Mouse (Mus musculus): ENCODE data around the gene Gpi1. TPM values are rescaled to one million over a fixed set of nuclear protein-coding genes. Genes with fewer than 3 reads are reported as not detected.

The Gpi1 gene
- polyA plus RNA-seq (2014; fragmentation: Nextera tagmentation; extraction: Ambion mirVana): 798 and 824 TPM in 2 replicates

- no peaks in the 10 kb centered on the region for H3K9me3 ChIP-seq (replicated peaks; ENCODE audit: control insufficient read depth, low read length)
- peaks cover 30% of the 10 kb centered on the region for H3K36me3 ChIP-seq (ENCODE audit: control insufficient read depth, insufficient read depth, low read length)
- H3K4me2 ChIP-seq: peak within 1 kb of the TSS; percentile 87
- peak within 1 kb of the TSS; percentile 94 for H3K27ac ChIP-seq (ENCODE audit: low read depth, low read length)
- ATAC-seq (replicated peaks; ENCODE audit: insufficient number of reproducible peaks, low FRiP score, low TSS enrichment): peak; percentile 73
- H3K9ac ChIP-seq (ENCODE audit: low read depth, low read length): peak within 1 kb of the TSS; percentile 92
- peak within 1 kb of the TSS; percentile 82 for H3K4me3 ChIP-seq (ENCODE audit: low read depth, low read length)
- WGBS (ENCODE audit: insufficient replicate concordance): under 1% methylated on average over 35 of the region's 39 CpGs
- peaks cover 51% of the 10 kb centered on the region for H3K4me1 ChIP-seq (ENCODE audit: control insufficient read depth, insufficient read depth, low read length)
- H3K27me3 ChIP-seq (ENCODE audit: control insufficient read depth, insufficient read depth, low read length): no peaks in the 10 kb centered on the region
These were observed at the start of gene Gpi1 for GRCm38 (mm10) chr7:34230116-34230515. Gene Gpi1 (minus strand): TSS chr7:34230336.

DNA sequence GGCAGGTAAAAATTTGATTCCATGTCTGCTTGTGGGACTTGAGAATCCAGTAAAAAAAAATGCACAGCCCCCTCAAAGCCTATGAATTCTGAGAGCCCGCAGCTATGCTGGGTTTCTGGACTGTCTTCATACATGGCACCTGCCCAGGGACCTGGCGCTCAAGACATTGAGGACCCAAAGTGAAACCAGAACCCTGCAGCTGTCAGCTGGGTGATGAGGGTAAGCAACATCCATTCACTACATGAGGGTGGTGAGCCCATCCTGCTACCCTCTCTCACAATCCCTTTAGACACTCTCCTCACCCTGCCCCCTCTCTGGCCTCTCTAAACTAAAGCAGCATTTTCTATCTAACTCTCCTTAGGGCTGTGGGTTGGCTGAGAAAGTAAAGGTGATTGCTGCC lies 47.5 kb upstream of the Gpi1 start:
- H3K36me3 ChIP-seq (ENCODE audit: control insufficient read depth, insufficient read depth, low read length): peaks cover 3% of the 10 kb centered on the region; the same call in 1 of the 2 replicates
- 95% methylated on average over 2 of the region's 2 CpGs for WGBS (ENCODE audit: insufficient replicate concordance)
- ATAC-seq (replicated peaks; ENCODE audit: insufficient number of reproducible peaks, low FRiP score, low TSS enrichment): no peak

DNA sequence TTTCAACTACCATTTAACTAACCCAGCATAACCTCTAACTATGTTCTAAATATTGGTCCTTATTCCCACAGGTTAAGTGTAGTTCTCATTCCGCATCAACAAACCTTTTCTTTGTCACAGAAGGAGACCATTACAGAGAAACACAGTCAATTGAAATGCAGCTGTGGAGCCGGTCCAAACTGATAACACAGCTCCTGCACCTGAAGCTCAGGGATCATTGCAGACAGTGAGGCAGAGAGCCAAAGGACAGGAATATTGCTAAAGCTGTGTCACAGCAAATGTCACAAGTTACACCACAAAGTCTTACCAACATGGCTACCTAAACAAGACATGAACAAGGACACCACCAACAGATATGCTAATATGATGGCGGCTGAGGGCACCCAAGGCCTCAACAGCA lies 45.9 kb upstream of the Gpi1 start:
- Histone ChIP-seq H3K9me3 (replicated peaks; ENCODE audit: control insufficient read depth, low read length) (no peaks in the 10 kb centered on the region), H3K36me3 (ENCODE audit: control insufficient read depth, insufficient read depth, low read length) (peaks cover 3% of the 10 kb centered on the region; the same call in 1 of the 2 replicates), H3K27me3 (ENCODE audit: control insufficient read depth, insufficient read depth, low read length) (no peaks in the 10 kb centered on the region), H3K4me2 (no peak overlapping the region), H3K9ac (ENCODE audit: low read depth, low read length) (no peak overlapping the region), H3K4me1 (ENCODE audit: control insufficient read depth, insufficient read depth, low read length) (peaks cover 4% of the 10 kb centered on the region; the same call in 1 of the 2 replicates), H3K4me3 (ENCODE audit: low read depth, low read length) (no peak overlapping the region), H3K27ac (ENCODE audit: low read depth, low read length) (no peak overlapping the region)
- WGBS (ENCODE audit: insufficient replicate concordance): 88% methylated on average over 3 of the region's 3 CpGs
- ATAC-seq (replicated peaks; ENCODE audit: insufficient number of reproducible peaks, low FRiP score, low TSS enrichment): no peak

More for the DNA sequence above, 47.5 kb upstream of the Gpi1 start:
- H3K4me3 ChIP-seq (ENCODE audit: low read depth, low read length): no peak overlapping the region
- H3K9me3 ChIP-seq (replicated peaks; ENCODE audit: control insufficient read depth, low read length): no peaks in the 10 kb centered on the region
- H3K4me2 ChIP-seq: no peak overlapping the region
- peaks cover 1% of the 10 kb centered on the region; the same call in 1 of the 2 replicates for H3K4me1 ChIP-seq (ENCODE audit: control insufficient read depth, insufficient read depth, low read length)
- no peak overlapping the region for H3K27ac ChIP-seq (ENCODE audit: low read depth, low read length)
- H3K9ac ChIP-seq (ENCODE audit: low read depth, low read length): no peak overlapping the region
- H3K27me3 ChIP-seq (ENCODE audit: control insufficient read depth, insufficient read depth, low read length): no peaks in the 10 kb centered on the region

DNA sequence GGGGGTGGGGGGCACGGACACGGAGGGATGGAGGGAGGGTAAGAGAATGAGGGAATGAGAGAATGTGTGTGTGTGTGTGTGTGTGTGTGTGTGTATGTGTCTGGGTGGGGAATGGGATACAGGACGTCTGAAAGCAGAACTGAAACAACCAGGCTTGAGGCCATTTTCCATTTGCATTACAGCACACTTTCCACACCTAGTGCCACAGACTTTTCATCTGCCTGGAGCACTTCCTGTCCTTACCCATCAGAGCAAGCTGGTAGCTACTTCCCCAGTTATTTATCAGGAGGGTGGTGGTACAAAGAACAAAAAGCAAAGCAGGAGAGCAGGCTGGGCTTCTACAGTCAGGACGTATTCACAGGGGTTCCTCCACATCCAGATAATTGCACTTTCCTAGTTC lies 42.3 kb upstream of the Gpi1 start:
- ATAC-seq (replicated peaks; ENCODE audit: insufficient number of reproducible peaks, low FRiP score, low TSS enrichment): no peak
- no peak overlapping the region for H3K4me2 ChIP-seq
- WGBS (ENCODE audit: insufficient replicate concordance): 61% methylated on average over 4 of the region's 4 CpGs
- H3K4me3 ChIP-seq (ENCODE audit: low read depth, low read length): no peak overlapping the region
- no peaks in the 10 kb centered on the region for H3K9me3 ChIP-seq (replicated peaks; ENCODE audit: control insufficient read depth, low read length)
- no peak overlapping the region for H3K27ac ChIP-seq (ENCODE audit: low read depth, low read length)
- H3K36me3 ChIP-seq (ENCODE audit: control insufficient read depth, insufficient read depth, low read length): peaks cover 3% of the 10 kb centered on the region; the same call in 1 of the 2 replicates
- H3K9ac ChIP-seq (ENCODE audit: low read depth, low read length): no peak overlapping the region
- peaks cover 27% of the 10 kb centered on the region for H3K4me1 ChIP-seq (ENCODE audit: control insufficient read depth, insufficient read depth, low read length)
- no peaks in the 10 kb centered on the region for H3K27me3 ChIP-seq (ENCODE audit: control insufficient read depth, insufficient read depth, low read length)

- Histone ChIP-seq H3K4me1 (ENCODE audit: control insufficient read depth, insufficient read depth, low read length) (peaks cover 42% of the 10 kb centered on the region), H3K9ac (ENCODE audit: low read depth, low read length) (no peak overlapping the region), H3K36me3 (ENCODE audit: control insufficient read depth, insufficient read depth, low read length) (no peaks in the 10 kb centered on the region), H3K4me3 (ENCODE audit: low read depth, low read length) (no peak overlapping the region), H3K27ac (ENCODE audit: low read depth, low read length) (peak overlapping the region; percentile 73), H3K9me3 (replicated peaks; ENCODE audit: control insufficient read depth, low read length) (no peaks in the 10 kb centered on the region), H3K27me3 (ENCODE audit: control insufficient read depth, insufficient read depth, low read length) (no peaks in the 10 kb centered on the region), H3K4me2 (no peak overlapping the region)
- no peak for ATAC-seq (replicated peaks; ENCODE audit: insufficient number of reproducible peaks, low FRiP score, low TSS enrichment)
- 47% methylated on average over 1 of the region's 1 CpGs for WGBS (ENCODE audit: insufficient replicate concordance)
These were observed 38.3 kb upstream of the Gpi1 start for GRCm38 (mm10) chr7:34268463-34268862.

DNA sequence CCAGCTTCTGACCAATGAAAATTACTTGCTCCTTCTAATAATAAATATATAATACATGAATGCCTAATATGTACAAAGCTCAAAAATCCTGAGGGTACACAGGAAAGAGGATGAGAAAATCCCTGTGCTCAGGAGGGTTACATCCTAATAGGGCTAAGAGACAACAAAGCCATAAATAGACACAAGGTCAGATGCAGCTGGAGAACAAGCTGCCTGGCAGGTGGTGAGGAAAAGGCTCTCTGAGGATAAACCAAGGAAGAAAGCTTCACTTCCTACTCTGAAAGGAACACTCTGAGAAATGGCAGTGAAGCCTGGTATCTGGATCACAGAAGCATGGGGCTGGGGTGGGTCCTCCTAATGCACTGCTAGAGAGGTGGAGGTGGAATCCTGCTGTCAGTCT lies 36.3 kb upstream of the Gpi1 start:
- no peak overlapping the region for H3K4me3 ChIP-seq (ENCODE audit: low read depth, low read length)
- H3K4me1 ChIP-seq (ENCODE audit: control insufficient read depth, insufficient read depth, low read length): peaks cover 38% of the 10 kb centered on the region
- no peaks in the 10 kb centered on the region for H3K9me3 ChIP-seq (replicated peaks; ENCODE audit: control insufficient read depth, low read length)
- no peak overlapping the region for H3K4me2 ChIP-seq
- peaks cover 5% of the 10 kb centered on the region; the same call in 1 of the 2 replicates for H3K36me3 ChIP-seq (ENCODE audit: control insufficient read depth, insufficient read depth, low read length)
- H3K9ac ChIP-seq (ENCODE audit: low read depth, low read length): 0 out of 2 replicates have a peak overlapping the region, but pooled peaks have one; percentile 17
- ATAC-seq (replicated peaks; ENCODE audit: insufficient number of reproducible peaks, low FRiP score, low TSS enrichment): no peak
- no peaks in the 10 kb centered on the region for H3K27me3 ChIP-seq (ENCODE audit: control insufficient read depth, insufficient read depth, low read length)
- peak overlapping the region; percentile 73 for H3K27ac ChIP-seq (ENCODE audit: low read depth, low read length)

DNA sequence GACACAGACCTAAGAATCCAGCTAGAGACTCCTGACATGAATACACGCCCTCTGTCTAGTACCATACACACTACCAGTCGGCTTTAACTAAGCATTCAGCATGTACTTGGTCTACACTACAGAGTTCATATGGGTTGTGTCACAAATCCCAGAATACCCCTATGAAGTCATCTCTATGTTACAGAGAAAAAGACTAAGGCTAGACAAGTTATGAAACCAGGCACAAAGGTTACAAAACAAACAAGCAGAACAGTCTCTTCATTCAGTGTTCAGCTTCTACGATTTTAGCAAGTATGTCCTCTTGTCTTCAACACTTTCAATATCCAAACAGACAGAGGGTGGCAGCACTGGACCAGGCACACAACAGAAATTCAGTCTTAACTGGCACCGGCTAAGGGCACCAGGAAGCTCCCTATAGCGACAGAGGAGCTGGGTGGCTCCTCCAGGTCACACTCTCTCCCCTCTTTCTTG lies 35.8 kb upstream of the Gpi1 start:
- no peak; the same call in 1 of the 2 replicates for ATAC-seq (replicated peaks; ENCODE audit: insufficient number of reproducible peaks, low FRiP score, low TSS enrichment)
- 0 out of 2 replicates have a peak overlapping the region, but pooled peaks have one; percentile 4 for H3K27ac ChIP-seq (ENCODE audit: low read depth, low read length)
- no peaks in the 10 kb centered on the region for H3K27me3 ChIP-seq (ENCODE audit: control insufficient read depth, insufficient read depth, low read length)
- no peaks in the 10 kb centered on the region for H3K9me3 ChIP-seq (replicated peaks; ENCODE audit: control insufficient read depth, low read length)
- H3K9ac ChIP-seq (ENCODE audit: low read depth, low read length): no peak overlapping the region
- no peak overlapping the region for H3K4me3 ChIP-seq (ENCODE audit: low read depth, low read length)
- H3K36me3 ChIP-seq (ENCODE audit: control insufficient read depth, insufficient read depth, low read length): peaks cover 7% of the 10 kb centered on the region; the same call in 1 of the 2 replicates
- WGBS (ENCODE audit: insufficient replicate concordance): 42% methylated on average over 5 of the region's 5 CpGs
- no peak overlapping the region for H3K4me2 ChIP-seq
- peaks cover 38% of the 10 kb centered on the region for H3K4me1 ChIP-seq (ENCODE audit: control insufficient read depth, insufficient read depth, low read length)

DNA sequence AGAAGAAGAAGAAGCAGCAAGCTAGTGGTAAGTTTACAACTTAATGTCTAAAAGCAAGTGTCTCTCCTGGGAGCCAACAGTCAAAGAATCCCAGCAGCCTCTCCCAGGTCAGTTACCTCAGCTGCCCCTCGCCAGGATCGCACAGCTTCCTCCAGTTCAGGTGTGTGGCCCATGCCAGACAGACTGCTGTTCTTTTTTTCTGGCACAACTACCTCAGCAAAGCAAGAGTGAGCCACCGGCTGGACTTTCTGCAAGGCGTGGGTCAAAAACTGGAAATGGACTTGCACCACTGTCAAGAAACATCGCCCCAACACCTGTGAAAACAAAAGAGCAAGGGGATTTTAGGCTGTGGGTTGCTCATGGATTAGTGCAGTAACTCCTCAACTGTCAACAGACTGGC lies 33.3 kb upstream of the Gpi1 start:
- Histone ChIP-seq H3K27me3 (ENCODE audit: control insufficient read depth, insufficient read depth, low read length) (no peaks in the 10 kb centered on the region), H3K36me3 (ENCODE audit: control insufficient read depth, insufficient read depth, low read length) (peaks cover 7% of the 10 kb centered on the region; the same call in 1 of the 2 replicates), H3K4me3 (ENCODE audit: low read depth, low read length) (no peak overlapping the region), H3K9ac (ENCODE audit: low read depth, low read length) (no peak overlapping the region), H3K4me1 (ENCODE audit: control insufficient read depth, insufficient read depth, low read length) (peaks cover 24% of the 10 kb centered on the region), H3K9me3 (replicated peaks; ENCODE audit: control insufficient read depth, low read length) (no peaks in the 10 kb centered on the region), H3K27ac (ENCODE audit: low read depth, low read length) (no peak overlapping the region), H3K4me2 (no peak overlapping the region)
- ATAC-seq (replicated peaks; ENCODE audit: insufficient number of reproducible peaks, low FRiP score, low TSS enrichment): no peak
- WGBS (ENCODE audit: insufficient replicate concordance): 93% methylated on average over 5 of the region's 5 CpGs

- Histone ChIP-seq H3K9me3 (replicated peaks; ENCODE audit: control insufficient read depth, low read length) (no peaks in the 10 kb centered on the region), H3K27me3 (ENCODE audit: control insufficient read depth, insufficient read depth, low read length) (no peaks in the 10 kb centered on the region), H3K4me1 (ENCODE audit: control insufficient read depth, insufficient read depth, low read length) (no peaks in the 10 kb centered on the region), H3K4me2 (no peak overlapping the region), H3K27ac (ENCODE audit: low read depth, low read length) (no peak overlapping the region), H3K4me3 (ENCODE audit: low read depth, low read length) (no peak overlapping the region), H3K9ac (ENCODE audit: low read depth, low read length) (no peak overlapping the region), H3K36me3 (ENCODE audit: control insufficient read depth, insufficient read depth, low read length) (peaks cover 29% of the 10 kb centered on the region)
- 83% methylated on average over 1 of the region's 1 CpGs for WGBS (ENCODE audit: insufficient replicate concordance)
- no peak for ATAC-seq (replicated peaks; ENCODE audit: insufficient number of reproducible peaks, low FRiP score, low TSS enrichment)
These were observed 28.3 kb upstream of the Gpi1 start for GRCm38 (mm10) chr7:34258407-34258806.

All from heart, embryonic 11.5 days (tissue).